Mouse (Mus musculus) lung, postnatal 0 days (tissue): ENCODE measurements around the gene Akap6. TPM values are rescaled to one million over a fixed set of nuclear protein-coding genes. Genes with fewer than 3 reads are reported as not detected.

Experiments used
- ATAC-seq: fragments of 200-750 bp; cut with Nextera tagmentation; 2 replicates; pipeline ENCODE4 v1.8.0; 2017; ENCODE audit warnings: moderate library complexity
- DNase-seq: peaks from one replicate; pipeline ENCODE4 v3.0.0-alpha.2; 2016; ENCODE audit warnings: low spot score
- H3K27ac ChIP-seq: fragments of 300-500 bp; sonication (generic); 2 replicates; pipeline ENCODE4 v1.5.1; 2014; ENCODE audit warnings: antibody characterized with exemption, mild to moderate bottlenecking, low read length, mixed read lengths
- H3K27me3 ChIP-seq: fragments of 300-500 bp; sonication (generic); replicated peaks from 2 replicates; pipeline ENCODE4 v1.6.1; 2014; ENCODE audit warnings: low read length, mixed read lengths; ENCODE audit not compliant: insufficient read depth
- H3K36me3 ChIP-seq: fragments of 300-500 bp; sonication (generic); 2 replicates; pipeline ENCODE4 v1.6.1; 2014; ENCODE audit warnings: low read length, mixed read lengths; ENCODE audit not compliant: insufficient read depth
- H3K4me1 ChIP-seq: fragments of 300-500 bp; sonication (generic); 2 replicates; pipeline ENCODE4 v1.6.1; 2014; ENCODE audit warnings: antibody characterized with exemption, low read depth, low read length, mixed read lengths; ENCODE audit not compliant: insufficient read depth
- H3K4me2 ChIP-seq: fragments of 300-500 bp; sonication (generic); replicated peaks from 2 replicates; pipeline ENCODE4 v1.6.1; 2014; ENCODE audit warnings: low read depth, mild to moderate bottlenecking, low read length, moderate library complexity, mixed read lengths
- H3K4me3 ChIP-seq: fragments of 300-500 bp; sonication (generic); 2 replicates; pipeline ENCODE4 v1.5.1; 2014; ENCODE audit warnings: low read depth, low read length
- H3K9ac ChIP-seq: fragments of 300-500 bp; sonication (generic); replicated peaks from 2 replicates; pipeline ENCODE4 v1.6.1; 2014; ENCODE audit warnings: low read depth, mild to moderate bottlenecking
- H3K9me3 ChIP-seq: fragments of 300-500 bp; sonication (generic); 2 replicates; pipeline ENCODE4 v1.6.1; 2016; ENCODE audit warnings: low read length, mixed read lengths
- CTCF ChIP-seq: IDR thresholded peaks from 2 replicates; pipeline ENCODE4 v1.5.1; 2016; ENCODE audit warnings: antibody characterized with exemption, mild to moderate bottlenecking
- EP300 ChIP-seq: IDR thresholded peaks from 2 replicates; pipeline ENCODE4 v1.6.1; 2016; ENCODE audit warnings: antibody characterized with exemption, mild to moderate bottlenecking, control low read depth
- WGBS: fragments of 180-500 bp; shearing (Covaris S2); extraction: QIAGEN DNeasy Blood & Tissue Kit; methylation state at CpG from one replicate; pipeline ENCODE4 v1.1.7; 2014; 5-methylcytosine and 5-hydroxymethylcytosine counted together
- polyA plus RNA-seq: library from polyadenylated mRNA; unstranded; fragments of >200 nt; fragmentation: Nextera tagmentation; extraction: Ambion mirVana; gene quantifications from 2 replicates; pipeline ENCODE4 v1.2.1, GENCODE M21; 2015

Akap6 gene
- polyA plus RNA-seq, 1 experiment from 2014 or later, result 0.12 TPM

- Histone ChIP-seq H3K4me3 (no peak overlapping the region), H3K9ac (no peak overlapping the region), H3K9me3 (no peaks in the 10 kb centered on the region), H3K27ac (no peak overlapping the region), H3K36me3 (no peaks in the 10 kb centered on the region), H3K4me2 (no peak overlapping the region), H3K4me1 (no peaks in the 10 kb centered on the region), H3K27me3 (no peaks in the 10 kb centered on the region)
- 63% methylated on average over 3 of the region's 3 CpGs for WGBS
- TF ChIP-seq CTCF, result peak; percentile 38
- no peak for TF ChIP-seq EP300
- ATAC-seq (no peak), DNase-seq (no peak)
Observed at GRCm38 (mm10) chr12:52806273-52806672, 107.1 kb downstream of the Akap6 start.

- ATAC-seq (peak; percentile 68), DNase-seq (peak; percentile 61)
- Histone ChIP-seq H3K4me1 (no peaks in the 10 kb centered on the region), H3K4me2 (no peak overlapping the region; the same call in 1 of the 2 replicates), H3K9ac (no peak overlapping the region), H3K9me3 (no peaks in the 10 kb centered on the region), H3K27ac (no peak overlapping the region), H3K36me3 (no peaks in the 10 kb centered on the region), H3K27me3 (no peaks in the 10 kb centered on the region), H3K4me3 (no peak overlapping the region)
- TF ChIP-seq EP300 (no peak), CTCF (no peak)
- 42% methylated on average over 7 of the region's 7 CpGs for WGBS
Observed at GRCm38 (mm10) chr12:52818588-52818987, 119.4 kb downstream of the Akap6 start.

- H3K9me3 ChIP-seq, result no peaks in the 10 kb centered on the region
- WGBS, result 79% methylated on average over 5 of the region's 5 CpGs
- TF ChIP-seq EP300, result no peak
- TF ChIP-seq CTCF, result no peak
- H3K4me2 ChIP-seq, result no peak overlapping the region
- no peak overlapping the region for H3K9ac ChIP-seq
- H3K4me1 ChIP-seq, result no peaks in the 10 kb centered on the region
- H3K4me3 ChIP-seq, result no peak overlapping the region
- DNase-seq (no peak), ATAC-seq (no peak)
- H3K27ac ChIP-seq, result no peak overlapping the region
- no peaks in the 10 kb centered on the region for H3K36me3 ChIP-seq
- no peaks in the 10 kb centered on the region for H3K27me3 ChIP-seq
Observed at GRCm38 (mm10) chr12:52824774-52825173, 125.6 kb downstream of the Akap6 start.

- H3K4me2 ChIP-seq, result no peak overlapping the region
Observed at GRCm38 (mm10) chr12:52828944-52829736, 130.0 kb downstream of the Akap6 start.

GRCm38 (mm10) chr12:52831782-52832181 is 132.6 kb downstream of the Akap6 start:
- no peaks in the 10 kb centered on the region for H3K36me3 ChIP-seq
- ATAC-seq, result no peak
- no peaks in the 10 kb centered on the region for H3K27me3 ChIP-seq
- H3K27ac ChIP-seq, result no peak overlapping the region
- TF ChIP-seq CTCF, result no peak
- no peak for TF ChIP-seq EP300
- no peak overlapping the region for H3K9ac ChIP-seq
- H3K9me3 ChIP-seq, result no peaks in the 10 kb centered on the region
- no peak overlapping the region for H3K4me2 ChIP-seq
- no peak for DNase-seq
- no peak overlapping the region for H3K4me3 ChIP-seq
- H3K4me1 ChIP-seq, result peaks cover 8% of the 10 kb centered on the region; the same call in 1 of the 2 replicates
- WGBS, result 55% methylated on average over 9 of the region's 9 CpGs

More at GRCm38 (mm10) chr12:52828944-52829736, 130.0 kb downstream of the Akap6 start:
- Histone ChIP-seq H3K4me1 (no peaks in the 10 kb centered on the region), H3K9me3 (no peaks in the 10 kb centered on the region), H3K36me3 (no peaks in the 10 kb centered on the region), H3K9ac (no peak overlapping the region), H3K27ac (no peak overlapping the region), H3K27me3 (no peaks in the 10 kb centered on the region), H3K4me3 (no peak overlapping the region)
- whole genome bisulfite sequencing, result 50% methylated on average over 14 of the region's 14 CpGs
- ATAC-seq (no peak), DNase-seq (no peak)
- TF ChIP-seq EP300, result no peak
- no peak for TF ChIP-seq CTCF

GRCm38 (mm10) chr12:52832230-52832629 is 133.0 kb downstream of the Akap6 start:
- Histone ChIP-seq H3K4me2 (no peak overlapping the region), H3K9ac (no peak overlapping the region), H3K36me3 (no peaks in the 10 kb centered on the region), H3K27ac (no peak overlapping the region), H3K27me3 (no peaks in the 10 kb centered on the region), H3K4me1 (peaks cover 8% of the 10 kb centered on the region; the same call in 1 of the 2 replicates), H3K9me3 (no peaks in the 10 kb centered on the region), H3K4me3 (no peak overlapping the region)
- TF ChIP-seq CTCF, result peak; percentile 91
- TF ChIP-seq EP300, result no peak; the same call in 1 of the 2 replicates
- ATAC-seq (0 out of 2 replicates have a peak, but pooled peaks have one; percentile 51), DNase-seq (peak; percentile 87)
- 8% methylated on average over 4 of the region's 4 CpGs for WGBS
